Comparison of ENCODE assay signal across 10 mouse cellular contexts in the genomic region with DNA sequence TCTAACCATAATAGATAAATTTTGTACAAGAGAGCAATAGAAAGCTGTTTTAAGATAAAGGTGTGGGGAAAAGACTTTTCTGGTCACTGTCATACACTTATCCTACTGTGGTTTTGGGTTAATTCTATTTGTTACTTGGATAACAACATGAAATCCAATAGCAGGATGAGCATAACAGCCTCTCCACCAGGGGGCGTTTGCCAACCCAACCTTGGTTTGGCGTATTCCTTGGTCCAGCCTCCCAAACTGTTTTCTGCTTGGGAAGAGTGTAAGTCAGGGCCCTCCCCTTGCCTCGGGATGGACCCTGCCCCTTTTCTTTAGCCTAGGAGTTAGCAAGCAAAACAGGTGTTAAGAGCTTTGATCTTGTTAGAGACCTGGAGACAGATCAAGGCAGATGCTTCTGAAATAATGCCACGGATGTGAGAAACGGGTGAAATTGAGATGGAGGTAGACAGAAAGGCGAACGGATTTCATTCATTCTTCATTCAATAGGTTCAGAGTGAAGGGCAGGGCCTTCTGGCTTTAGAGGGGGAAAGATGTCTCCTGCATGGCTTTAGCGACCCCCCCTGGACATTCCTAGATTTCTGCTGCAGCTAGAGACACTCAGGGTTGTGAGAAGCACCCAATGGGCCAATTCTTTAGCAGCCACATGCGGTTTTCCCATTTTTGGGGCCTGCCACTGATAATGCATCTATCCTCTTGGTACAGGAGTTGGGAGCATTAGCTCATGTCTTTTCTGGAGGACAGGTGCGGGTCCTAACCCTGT.
A peak's percentile ranks its signal among the peaks of the same experiment; 100 is the strongest.
DNase-seq lines count a peak whose midpoint lies in the region; ATAC-seq and TF ChIP-seq lines count a peak whose summit lies in the region.
"Had no signal": no experiment of that assay in that cellular context is flagged by ENCODE, and none has a peak within 500 bp of the region (broad histone marks: within the 10 kb centered on the region; RNA-seq: fewer than 3 reads in every experiment).

No protein-coding gene starts in this region.

- no peaks in the 10 kb centered on the region for H3K36me3 ChIP-seq in kidney, embryonic 14.5 days (ENCODE audit: control insufficient read depth, insufficient read depth, low read length)
- H3K36me3 ChIP-seq in E14TG2a.4 (ENCODE audit: insufficient read depth, low read length) = no peaks in the 10 kb centered on the region
- no peaks in the 10 kb centered on the region for H3K36me3 ChIP-seq in kidney, postnatal 0 days (ENCODE audit: insufficient read depth, low read length)
- no peaks in the 10 kb centered on the region for H3K36me3 ChIP-seq in neural tube, embryonic 11.5 days (ENCODE audit: control insufficient read depth, insufficient read depth, low read length)
- H3K36me3 ChIP-seq: heart, embryonic 13.5 days; neural tube, embryonic 12.5 days had no signal

- peak; percentile 89 for TF ChIP-seq CTCF in E14TG2a.4 (conservative IDR thresholded peaks at IDR 0.05; ENCODE audit: low read length)
- TF ChIP-seq CTCF in kidney, postnatal 0 days (IDR thresholded peaks at IDR 0.05; ENCODE audit: low read depth) = peak; percentile 81

- H3K9me3 ChIP-seq in kidney, embryonic 14.5 days (ENCODE audit: control insufficient read depth, low read length) = no peaks in the 10 kb centered on the region
- peaks cover 3% of the 10 kb centered on the region; the same call in 1 of the 2 replicates for H3K9me3 ChIP-seq in E14TG2a.4 (ENCODE audit: low read length)
- no peaks in the 10 kb centered on the region for H3K9me3 ChIP-seq in kidney, postnatal 0 days (replicated peaks; ENCODE audit: low read length)
- H3K9me3 ChIP-seq in neural tube, embryonic 11.5 days (ENCODE audit: control insufficient read depth, low read length) = no peaks in the 10 kb centered on the region
- H3K9me3 ChIP-seq: heart, embryonic 13.5 days; neural tube, embryonic 12.5 days had no signal

- no peaks in the 10 kb centered on the region for H3K27me3 ChIP-seq in kidney, embryonic 14.5 days (ENCODE audit: control insufficient read depth, insufficient read depth, low read length)
- H3K27me3 ChIP-seq in E14TG2a.4 (ENCODE audit: insufficient read depth, low read length) = peaks cover 27% of the 10 kb centered on the region
- no peaks in the 10 kb centered on the region; the same call in 1 of the 2 replicates for H3K27me3 ChIP-seq in kidney, postnatal 0 days (ENCODE audit: insufficient read depth, low read length)
- no peaks in the 10 kb centered on the region for H3K27me3 ChIP-seq in neural tube, embryonic 11.5 days (ENCODE audit: control insufficient read depth, insufficient read depth, low read length)

- DNase-seq in kidney, adult 11 months = peak; percentile 40
- DNase-seq in adrenal gland, adult 2 months = peak; percentile 60
- peak; percentile 85 for DNase-seq in embryo, embryonic 10.5 days (ENCODE audit: low spot score)
- DNase-seq in kidney, postnatal 0 days (ENCODE audit: low spot score) = peak; percentile 86
- peak; percentile 70 for DNase-seq in neural tube, embryonic 11.5 days (ENCODE audit: low spot score)
- peak; percentile 43 to 61 for DNase-seq in urinary bladder, postnatal 36 days (ENCODE audit: low spot score in 2 of 2)

- 33% methylated on average over 10 of the region's 10 CpGs for WGBS in kidney, embryonic 14.5 days
- 38% methylated on average over 10 of the region's 10 CpGs for WGBS in kidney, postnatal 0 days
- 35% methylated on average over 10 of the region's 10 CpGs for WGBS in neural tube, embryonic 11.5 days

- H3K4me3 ChIP-seq in kidney, embryonic 14.5 days (ENCODE audit: low read length) = no peak overlapping the region
- no peak overlapping the region for H3K4me3 ChIP-seq in E14TG2a.4 (replicated peaks; ENCODE audit: low read length)
- no peak overlapping the region for H3K4me3 ChIP-seq in kidney, postnatal 0 days (replicated peaks; ENCODE audit: low read depth, low read length)
- H3K4me3 ChIP-seq in neural tube, embryonic 11.5 days (ENCODE audit: low read depth, low read length) = no peak overlapping the region
- H3K4me3 ChIP-seq: heart, embryonic 13.5 days; neural tube, embryonic 12.5 days had no signal

- no peak for ATAC-seq in kidney, embryonic 14.5 days (ENCODE audit: low FRiP score, low TSS enrichment)
- ATAC-seq in kidney, postnatal 0 days (replicated peaks; ENCODE audit: low FRiP score, low read depth) = no peak
- no peak for ATAC-seq in neural tube, embryonic 11.5 days (ENCODE audit: insufficient read depth, low FRiP score, low TSS enrichment)

- H3K4me1 ChIP-seq in kidney, embryonic 14.5 days (ENCODE audit: control insufficient read depth, insufficient read depth, low read length) = peaks cover 5% of the 10 kb centered on the region; the same call in 1 of the 2 replicates
- peaks cover 11% of the 10 kb centered on the region; the same call in 1 of the 2 replicates for H3K4me1 ChIP-seq in E14TG2a.4 (replicated peaks; ENCODE audit: low read depth, low read length)
- H3K4me1 ChIP-seq in kidney, postnatal 0 days (replicated peaks; ENCODE audit: insufficient read depth, low read length) = no peaks in the 10 kb centered on the region
- H3K4me1 ChIP-seq in neural tube, embryonic 11.5 days (ENCODE audit: control insufficient read depth, insufficient read depth, low read length) = no peaks in the 10 kb centered on the region; the same call in 1 of the 2 replicates
- H3K4me1 ChIP-seq: heart, embryonic 13.5 days had no signal

- H3K27ac ChIP-seq in kidney, embryonic 14.5 days (ENCODE audit: low read depth, low read length) = no peak overlapping the region
- no peak overlapping the region for H3K27ac ChIP-seq in kidney, postnatal 0 days
- H3K27ac ChIP-seq in neural tube, embryonic 11.5 days (ENCODE audit: low read depth, low read length) = no peak overlapping the region
- H3K27ac ChIP-seq: heart, embryonic 13.5 days; neural tube, embryonic 12.5 days had no signal

- H3K9ac ChIP-seq in kidney, embryonic 14.5 days (ENCODE audit: low read depth, low read length) = no peak overlapping the region
- no peak overlapping the region for H3K9ac ChIP-seq in kidney, postnatal 0 days (ENCODE audit: low read depth, low read length)
- no peak overlapping the region for H3K9ac ChIP-seq in neural tube, embryonic 11.5 days (ENCODE audit: low read length)
- H3K9ac ChIP-seq: heart, embryonic 13.5 days; neural tube, embryonic 12.5 days had no signal

- H3K4me2 ChIP-seq in kidney, embryonic 14.5 days (replicated peaks; ENCODE audit: low read depth, low read length) = no peak overlapping the region
- no peak overlapping the region for H3K4me2 ChIP-seq in kidney, postnatal 0 days (ENCODE audit: low read length)
- no peak overlapping the region for H3K4me2 ChIP-seq in neural tube, embryonic 11.5 days (ENCODE audit: low read depth)
- H3K4me2 ChIP-seq: heart, embryonic 13.5 days; neural tube, embryonic 12.5 days had no signal
